Mouse (Mus musculus) layer of hippocampus, postnatal 14 days (tissue): Measurements from ENCODE around the gene Slc30a6. TPM values are rescaled to one million over a fixed set of nuclear protein-coding genes. Genes with fewer than 3 reads are reported as not detected.

Experiments
- DNase-seq, 2 experiments: peaks; one replicate each; pipeline ENCODE4 v3.0.0; 2021 to 2022; ENCODE audit warnings: low spot score in 2 of 2, mixed read lengths in 1 of 2
- long read RNA-seq, 2 experiments: library from polyadenylated mRNA; stranded (forward); transcript quantifications; one replicate each; pipeline ENCODE4 v2.0.0; 2021
- total RNA-seq, 2 experiments: library from RNA; stranded (reverse); gene quantifications; 2 replicates each; pipeline ENCODE4 v1.2.3; 2021

Gene Slc30a6
- total RNA-seq = 10 to 100 TPM; 19.9 to 20.0 TPM
- long read RNA-seq, experiment 1, transcript Slc30a6-201 (14 exons, 2,148 nt) = major isoform, 15 of 19 reads
- long read RNA-seq, experiment 1, partial matches to known transcripts = 1 of 19 reads
- long read RNA-seq, experiment 1, other reads (novel, unspliced or antisense) = 3 of 19 reads
- long read RNA-seq, experiment 2, transcript Slc30a6-201 (14 exons, 2,148 nt) = major isoform, 18 of 24 reads
- long read RNA-seq, experiment 2, partial matches to known transcripts = 2 of 24 reads
- long read RNA-seq, experiment 2, other reads (novel, unspliced or antisense) = 4 of 24 reads

GRCm38 (mm10) chr17:74395383-74396065 lies at the start of gene Slc30a6:
Gene Slc30a6, plus strand, starts transcription at chr17:74395608.
- DNase-seq = peak; percentile 93 to 97

- no peak for DNase-seq
These were observed 31.8 kb upstream of the Slc30a6 start for GRCm38 (mm10) chr17:74363592-74363991.

- no peak for DNase-seq
These were observed 18.5 kb upstream of the Slc30a6 start for GRCm38 (mm10) chr17:74376916-74377315.

- DNase-seq = no peak
These were observed 8.8 kb upstream of the Slc30a6 start for GRCm38 (mm10) chr17:74386657-74387056.

- no peak for DNase-seq
These were observed 5.6 kb upstream of the Slc30a6 start for GRCm38 (mm10) chr17:74389847-74390246.

- DNase-seq = no peak
These were observed 1.0 kb upstream of the Slc30a6 start for GRCm38 (mm10) chr17:74394381-74394780.

GRCm38 (mm10) chr17:74394855-74395254 lies 553 bp upstream of the Slc30a6 start:
- no peak for DNase-seq

- DNase-seq = no peak
These were observed 1.4 kb downstream of the Slc30a6 start for GRCm38 (mm10) chr17:74396766-74397165.

GRCm38 (mm10) chr17:74397173-74397572 lies 1.8 kb downstream of the Slc30a6 start:
- DNase-seq = no peak

GRCm38 (mm10) chr17:74402486-74403222 lies 7.2 kb downstream of the Slc30a6 start:
- no peak for DNase-seq

GRCm38 (mm10) chr17:74406487-74406886 lies 11.1 kb downstream of the Slc30a6 start:
- no peak for DNase-seq

GRCm38 (mm10) chr17:74409722-74410121 lies 14.3 kb downstream of the Slc30a6 start:
- DNase-seq = no peak

- no peak for DNase-seq
These were observed 17.9 kb downstream of the Slc30a6 start for GRCm38 (mm10) chr17:74413324-74413723.

GRCm38 (mm10) chr17:74414671-74415070 lies 19.3 kb downstream of the Slc30a6 start:
- no peak for DNase-seq

GRCm38 (mm10) chr17:74416841-74417360 lies 21.5 kb downstream of the Slc30a6 start:
- no peak for DNase-seq

- DNase-seq = no peak
These were observed 22.8 kb downstream of the Slc30a6 start for GRCm38 (mm10) chr17:74418171-74418570.

GRCm38 (mm10) chr17:74420656-74421055 lies 25.2 kb downstream of the Slc30a6 start:
- no peak for DNase-seq

GRCm38 (mm10) chr17:74424401-74425005 lies 29.1 kb downstream of the Slc30a6 start:
- peak; percentile 46 to 47 for DNase-seq

- DNase-seq = no peak
These were observed 34.7 kb downstream of the Slc30a6 start for GRCm38 (mm10) chr17:74430074-74430473.

GRCm38 (mm10) chr17:74431481-74431880 lies 36.1 kb downstream of the Slc30a6 start:
- no peak for DNase-seq

- DNase-seq = no peak
These were observed 37.2 kb downstream of the Slc30a6 start for GRCm38 (mm10) chr17:74432631-74433030.
